Mouse (Mus musculus) heart, embryonic 13.5 days (tissue): ENCODE results near the gene Wdpcp. TPM values are rescaled to one million over a fixed set of nuclear protein-coding genes. Genes with fewer than 3 reads are reported as not detected.

Source experiments
- ATAC-seq: fragments of 200-750 bp; cut with Nextera tagmentation; 2 replicates; pipeline ENCODE4 v1.8.0; 2017; ENCODE audit warnings: moderate TSS enrichment; ENCODE audit not compliant: insufficient number of reproducible peaks, low FRiP score, low TSS enrichment; ENCODE audit errors: extremely low read depth
- H3K27ac ChIP-seq: fragments of 300-500 bp; sonication (generic); replicated peaks from 2 replicates; pipeline ENCODE4 v1.5.1; 2015; ENCODE audit warnings: moderate library complexity, mild to moderate bottlenecking, inconsistent platforms
- H3K27me3 ChIP-seq: fragments of 300-500 bp; sonication (generic); replicated peaks from 2 replicates; pipeline ENCODE4 v1.6.1; 2015; ENCODE audit warnings: mild to moderate bottlenecking, inconsistent platforms
- H3K36me3 ChIP-seq: fragments of 300-500 bp; sonication (generic); 2 replicates; pipeline ENCODE4 v1.6.1; 2015; ENCODE audit warnings: mild to moderate bottlenecking, inconsistent platforms
- H3K4me1 ChIP-seq: fragments of 300-500 bp; sonication (generic); 2 replicates; pipeline ENCODE4 v1.6.1; 2015; ENCODE audit warnings: inconsistent platforms
- H3K4me2 ChIP-seq: fragments of 300-500 bp; sonication (generic); 2 replicates; pipeline ENCODE4 v1.6.1; 2015; ENCODE audit warnings: inconsistent platforms, mild to moderate bottlenecking, moderate library complexity
- H3K4me3 ChIP-seq: fragments of 300-500 bp; sonication (generic); 2 replicates; pipeline ENCODE4 v1.5.1; 2015; ENCODE audit warnings: moderate library complexity, mild to moderate bottlenecking, inconsistent platforms
- H3K9ac ChIP-seq: fragments of 300-500 bp; sonication (generic); 2 replicates; pipeline ENCODE4 v1.6.1; 2015; ENCODE audit warnings: inconsistent platforms, mild to moderate bottlenecking, moderate library complexity
- H3K9me3 ChIP-seq: fragments of 300-500 bp; sonication (generic); 2 replicates; pipeline ENCODE4 v1.6.1; 2016; ENCODE audit warnings: inconsistent platforms
- WGBS: fragments of 180-500 bp; shearing (Covaris S2); methylation state at CpG from one replicate; pipeline ENCODE4 v1.1.7; 2015; ENCODE audit warnings: mixed read lengths; 5-methylcytosine and 5-hydroxymethylcytosine counted together
- polyA plus RNA-seq: library from polyadenylated mRNA; unstranded; fragments of >200 nt; fragmentation: Nextera tagmentation; extraction: Ambion mirVana; gene quantifications from 2 replicates; pipeline ENCODE4 v1.2.1, GENCODE M21; 2015

The Wdpcp gene
- polyA plus RNA-seq, 1 experiment from 2014 or later, result 7.2 TPM

DNA sequence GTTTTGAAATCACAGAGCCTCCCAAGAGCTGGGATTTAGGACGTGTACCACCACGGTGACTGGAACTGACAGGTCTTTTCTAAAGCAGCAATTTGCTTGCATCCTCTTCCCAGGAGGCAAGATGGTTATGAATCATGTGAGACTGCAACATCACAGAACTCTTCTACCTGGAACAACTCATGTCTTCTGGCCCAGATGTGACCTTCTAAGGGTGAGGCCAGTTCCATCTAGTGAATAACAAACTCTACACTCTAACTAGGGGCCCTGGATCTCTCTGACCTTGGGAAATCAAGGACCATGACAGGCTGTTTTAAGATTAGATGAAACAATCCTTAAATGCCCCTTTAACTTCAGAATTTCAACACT is 1.9 kb upstream of the Wdpcp start:
- H3K4me3 ChIP-seq, result peak overlapping the region; percentile 81
- WGBS, result 58% methylated on average over 2 of the region's 2 CpGs
- ATAC-seq, result no peak
- H3K9me3 ChIP-seq, result no peaks in the 10 kb centered on the region
- H3K4me1 ChIP-seq, result peaks cover 53% of the 10 kb centered on the region
- H3K36me3 ChIP-seq, result peaks cover 24% of the 10 kb centered on the region
- H3K4me2 ChIP-seq, result peak overlapping the region; percentile 76
- no peaks in the 10 kb centered on the region for H3K27me3 ChIP-seq
- peak overlapping the region; percentile 94 for H3K27ac ChIP-seq
- peak overlapping the region; percentile 93 for H3K9ac ChIP-seq

DNA sequence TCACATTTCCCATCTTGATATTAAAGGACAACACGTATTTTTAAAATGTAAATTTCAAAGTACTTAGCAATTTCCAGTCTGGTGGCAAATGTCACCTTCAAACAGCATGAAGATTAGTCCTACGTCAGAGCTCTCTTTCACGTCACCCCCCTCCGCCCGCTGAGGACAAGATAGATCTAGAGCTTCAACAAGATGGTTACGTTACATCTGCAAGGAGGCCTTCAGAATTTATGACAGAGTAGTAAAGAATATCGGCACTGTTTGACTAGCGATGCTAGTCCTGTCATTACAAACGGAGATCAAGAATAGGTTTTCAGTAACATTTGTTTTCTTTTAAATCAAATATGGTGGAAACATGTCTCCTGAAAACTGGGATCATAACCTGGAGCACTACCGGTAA is 1.1 kb upstream of the Wdpcp start:
- Histone ChIP-seq H3K4me1 (peaks cover 45% of the 10 kb centered on the region), H3K27me3 (no peaks in the 10 kb centered on the region), H3K4me2 (peak overlapping the region; percentile 76), H3K4me3 (peak overlapping the region; percentile 81), H3K9me3 (no peaks in the 10 kb centered on the region), H3K9ac (peak overlapping the region; percentile 93), H3K27ac (peak overlapping the region; percentile 94), H3K36me3 (peaks cover 16% of the 10 kb centered on the region)
- ATAC-seq, result no peak
- 4% methylated on average over 10 of the region's 10 CpGs for WGBS

DNA sequence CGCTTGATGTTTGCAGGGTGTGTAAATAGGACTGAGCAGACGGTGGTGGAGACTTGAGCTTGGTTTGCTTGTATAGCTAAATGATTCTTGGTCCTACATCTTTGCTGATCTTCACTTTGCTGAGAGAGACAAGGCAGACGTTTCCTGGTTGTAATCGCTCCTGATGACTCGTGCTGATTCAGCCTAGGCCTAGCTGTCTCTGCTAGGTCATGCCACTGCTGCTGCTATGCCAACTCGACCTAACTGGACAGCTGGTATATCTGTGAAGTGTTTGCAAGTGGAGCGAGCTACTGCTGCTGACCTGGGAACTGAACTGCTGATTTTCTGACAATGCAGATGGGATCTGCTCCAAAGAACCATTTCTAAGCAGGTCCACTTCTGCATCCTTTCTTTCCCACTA is 9.4 kb downstream of the Wdpcp start:
- Histone ChIP-seq H3K4me1 (no peaks in the 10 kb centered on the region), H3K27ac (no peak overlapping the region), H3K4me3 (no peak overlapping the region), H3K36me3 (no peaks in the 10 kb centered on the region), H3K4me2 (no peak overlapping the region), H3K9ac (no peak overlapping the region), H3K27me3 (no peaks in the 10 kb centered on the region), H3K9me3 (no peaks in the 10 kb centered on the region)
- WGBS, result 52% methylated on average over 7 of the region's 7 CpGs
- no peak for ATAC-seq

- no peak for ATAC-seq
- H3K4me3 ChIP-seq, result no peak overlapping the region
- H3K4me1 ChIP-seq, result no peaks in the 10 kb centered on the region
- no peaks in the 10 kb centered on the region for H3K27me3 ChIP-seq
- H3K9me3 ChIP-seq, result no peaks in the 10 kb centered on the region
- no peak overlapping the region for H3K4me2 ChIP-seq
- no peak overlapping the region for H3K9ac ChIP-seq
- no peak overlapping the region for H3K27ac ChIP-seq
- H3K36me3 ChIP-seq, result no peaks in the 10 kb centered on the region
- 51% methylated on average over 1 of the region's 1 CpGs for WGBS
These were observed 11.3 kb downstream of the Wdpcp start for GRCm38 (mm10) chr11:21583286-21583685.

DNA sequence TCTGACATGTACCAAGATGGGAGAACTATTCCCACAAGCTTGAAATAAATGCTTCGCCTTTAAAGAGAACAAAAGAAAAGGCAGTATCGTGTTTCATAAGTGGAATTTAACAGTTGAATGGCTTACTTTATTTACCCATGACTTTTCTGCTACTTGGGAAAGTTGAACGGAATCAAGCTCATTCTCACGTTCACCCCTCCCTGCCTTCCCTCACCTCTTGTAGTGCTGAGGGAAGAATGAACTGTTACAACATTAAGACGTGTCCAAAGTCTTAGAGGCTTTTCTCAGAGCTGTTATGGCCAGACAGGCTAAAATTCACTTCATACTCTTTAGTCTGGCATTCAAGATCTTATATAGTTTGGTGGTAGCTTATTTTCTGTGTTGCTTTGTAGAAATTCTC is 30.5 kb downstream of the Wdpcp start:
- Histone ChIP-seq H3K9ac (no peak overlapping the region), H3K4me2 (no peak overlapping the region), H3K36me3 (no peaks in the 10 kb centered on the region), H3K27me3 (no peaks in the 10 kb centered on the region), H3K27ac (no peak overlapping the region), H3K4me3 (no peak overlapping the region), H3K9me3 (no peaks in the 10 kb centered on the region), H3K4me1 (no peaks in the 10 kb centered on the region)
- no peak for ATAC-seq
- WGBS, result 63% methylated on average over 5 of the region's 5 CpGs

GRCm38 (mm10) chr11:21615915-21616314 is 43.9 kb downstream of the Wdpcp start:
- Histone ChIP-seq H3K4me3 (no peak overlapping the region), H3K4me2 (no peak overlapping the region), H3K9me3 (no peaks in the 10 kb centered on the region), H3K27me3 (no peaks in the 10 kb centered on the region), H3K9ac (no peak overlapping the region), H3K36me3 (no peaks in the 10 kb centered on the region), H3K27ac (no peak overlapping the region), H3K4me1 (no peaks in the 10 kb centered on the region)
- ATAC-seq, result no peak

DNA sequence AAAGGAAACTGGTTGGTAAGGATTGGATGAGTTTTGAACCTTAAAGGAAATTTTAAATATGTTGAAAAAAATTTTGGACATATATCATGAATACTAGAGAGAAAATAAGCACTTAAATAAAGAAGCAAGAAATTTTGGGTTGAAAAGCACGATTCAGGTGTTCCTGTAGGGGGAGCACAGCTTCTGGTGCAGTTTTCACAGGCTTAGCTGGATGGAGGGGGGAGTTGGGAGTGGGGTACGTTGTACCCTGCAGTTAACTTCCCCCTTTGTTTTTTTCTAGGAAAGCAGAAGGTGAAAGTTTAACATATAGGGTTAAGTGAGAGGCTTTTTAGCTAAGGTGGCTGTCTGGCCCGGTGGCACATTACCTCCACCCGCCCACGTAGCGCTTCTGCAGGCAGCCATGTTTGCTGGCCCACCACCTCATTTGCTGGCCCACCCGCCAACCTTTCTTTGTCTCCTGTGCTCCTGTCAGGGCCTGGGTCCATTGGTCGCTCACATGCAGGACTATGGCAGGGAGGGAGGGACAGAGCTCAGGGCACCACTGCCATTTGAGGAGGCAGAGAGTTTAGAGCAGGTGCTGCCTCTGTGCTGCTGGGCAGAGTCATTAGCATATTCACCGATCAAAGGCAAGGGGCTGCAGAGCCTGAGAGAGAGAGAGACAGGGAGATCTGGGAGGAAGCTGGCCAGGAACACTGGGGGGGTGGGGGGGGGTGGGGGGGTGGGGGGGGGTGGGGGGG is 62.3 kb downstream of the Wdpcp start:
- ATAC-seq, result no peak
- Histone ChIP-seq H3K4me2 (no peak overlapping the region), H3K9ac (no peak overlapping the region), H3K9me3 (peaks cover 4% of the 10 kb centered on the region; the same call in 1 of the 2 replicates), H3K4me1 (peaks cover 13% of the 10 kb centered on the region), H3K27me3 (no peaks in the 10 kb centered on the region), H3K4me3 (no peak overlapping the region), H3K36me3 (no peaks in the 10 kb centered on the region), H3K27ac (no peak overlapping the region)
- 54% methylated on average over 9 of the region's 9 CpGs for WGBS

- peak overlapping the region; percentile 52 for H3K4me2 ChIP-seq
- no peaks in the 10 kb centered on the region for H3K9me3 ChIP-seq
- no peak overlapping the region for H3K9ac ChIP-seq
- peak overlapping the region; percentile 16; the same call in 1 of the 2 replicates for H3K4me3 ChIP-seq
- WGBS, result 9% methylated on average over 5 of the region's 5 CpGs
- peaks cover 24% of the 10 kb centered on the region for H3K4me1 ChIP-seq
- no peaks in the 10 kb centered on the region for H3K27me3 ChIP-seq
- H3K36me3 ChIP-seq, result no peaks in the 10 kb centered on the region
- peak overlapping the region; percentile 62 for H3K27ac ChIP-seq
- no peak; the same call in 1 of the 2 replicates for ATAC-seq
These were observed 66.3 kb downstream of the Wdpcp start for GRCm38 (mm10) chr11:21638341-21638740.

- no peak for ATAC-seq
- Histone ChIP-seq H3K27me3 (no peaks in the 10 kb centered on the region), H3K4me3 (no peak overlapping the region), H3K27ac (peak overlapping the region; percentile 25), H3K9ac (no peak overlapping the region), H3K4me1 (peaks cover 29% of the 10 kb centered on the region), H3K36me3 (no peaks in the 10 kb centered on the region), H3K9me3 (no peaks in the 10 kb centered on the region), H3K4me2 (peak overlapping the region; percentile 37)
- 7% methylated on average over 2 of the region's 2 CpGs for WGBS
These were observed 67.5 kb downstream of the Wdpcp start for GRCm38 (mm10) chr11:21639534-21639933.

GRCm38 (mm10) chr11:21644231-21644630 is 72.2 kb downstream of the Wdpcp start:
- peak overlapping the region; percentile 61 for H3K27ac ChIP-seq
- 38% methylated on average over 4 of the region's 4 CpGs for WGBS
- ATAC-seq, result no peak
- H3K9me3 ChIP-seq, result no peaks in the 10 kb centered on the region
- no peaks in the 10 kb centered on the region for H3K36me3 ChIP-seq
- H3K9ac ChIP-seq, result no peak overlapping the region
- no peak overlapping the region for H3K4me2 ChIP-seq
- no peaks in the 10 kb centered on the region for H3K27me3 ChIP-seq
- H3K4me1 ChIP-seq, result peaks cover 26% of the 10 kb centered on the region
- no peak overlapping the region for H3K4me3 ChIP-seq

DNA sequence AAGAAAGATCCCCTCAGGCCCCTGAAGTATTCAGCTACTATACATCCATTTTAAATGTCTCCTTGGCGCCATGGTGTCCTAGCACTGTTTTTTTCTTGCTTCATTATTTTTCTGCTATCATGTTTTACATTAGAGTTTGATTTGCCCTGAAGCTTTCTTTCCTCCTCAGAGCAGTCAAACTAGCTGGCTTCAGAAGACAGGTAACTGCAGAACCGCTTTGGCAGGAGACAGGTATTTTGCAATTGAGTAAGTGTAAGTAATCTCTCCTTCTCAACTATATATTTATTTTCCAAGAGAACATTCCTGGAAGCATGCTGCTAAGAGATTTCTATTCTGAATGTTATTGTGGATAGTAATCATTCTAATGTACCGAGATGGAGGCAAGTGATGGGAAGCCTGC is 74.1 kb downstream of the Wdpcp start:
- no peaks in the 10 kb centered on the region for H3K9me3 ChIP-seq
- no peaks in the 10 kb centered on the region for H3K27me3 ChIP-seq
- H3K4me1 ChIP-seq, result peaks cover 15% of the 10 kb centered on the region
- no peaks in the 10 kb centered on the region for H3K36me3 ChIP-seq
- H3K27ac ChIP-seq, result no peak overlapping the region
- no peak for ATAC-seq
- no peak overlapping the region for H3K4me2 ChIP-seq
- no peak overlapping the region for H3K9ac ChIP-seq
- 72% methylated on average over 3 of the region's 3 CpGs for WGBS
- H3K4me3 ChIP-seq, result no peak overlapping the region

DNA sequence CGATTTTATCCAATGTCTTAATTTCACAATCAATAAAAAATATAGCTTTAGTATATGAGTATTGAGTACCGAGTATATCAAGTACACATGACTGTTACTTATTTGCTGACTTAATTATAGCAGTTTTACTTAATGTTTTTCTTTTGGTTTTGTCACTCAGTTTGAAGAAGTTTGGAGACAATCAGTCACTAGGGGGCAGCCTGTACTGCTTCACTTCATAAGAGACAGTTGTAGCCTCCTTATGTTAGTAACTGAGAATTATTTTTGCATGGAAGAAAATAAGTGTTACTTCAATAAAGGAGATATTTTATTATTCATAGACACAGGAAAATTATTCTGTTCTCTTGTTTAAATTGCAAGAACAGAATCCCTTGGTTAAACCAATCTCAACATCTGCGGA is 87.0 kb downstream of the Wdpcp start:
- no peaks in the 10 kb centered on the region for H3K27me3 ChIP-seq
- H3K36me3 ChIP-seq, result no peaks in the 10 kb centered on the region; the same call in 1 of the 2 replicates
- H3K9me3 ChIP-seq, result no peaks in the 10 kb centered on the region
- H3K4me3 ChIP-seq, result no peak overlapping the region
- WGBS, result 60% methylated on average over 3 of the region's 3 CpGs
- H3K9ac ChIP-seq, result no peak overlapping the region
- no peak for ATAC-seq
- no peak overlapping the region for H3K4me2 ChIP-seq
- H3K4me1 ChIP-seq, result no peaks in the 10 kb centered on the region
- no peak overlapping the region for H3K27ac ChIP-seq
